Mouse (Mus musculus): ENCODE data around the gene Efr3b.

Gene Efr3b

GRCm38 (mm10) chr12:4036157-4036556 is 2.6 kb downstream of the Efr3b start:
- no peak for DNase-seq

GRCm38 (mm10) chr12:4029064-4029463 is 9.7 kb downstream of the Efr3b start:
- DNase-seq, result no peak

- no peak for DNase-seq
Observed at GRCm38 (mm10) chr12:4028516-4028915, 10.2 kb downstream of the Efr3b start.

GRCm38 (mm10) chr12:4024356-4024755 is 14.4 kb downstream of the Efr3b start:
- no peak for DNase-seq

- no peak for DNase-seq
Observed at GRCm38 (mm10) chr12:4023501-4023900, 15.2 kb downstream of the Efr3b start.

GRCm38 (mm10) chr12:4022845-4023244 is 15.9 kb downstream of the Efr3b start:
- DNase-seq, result no peak

- DNase-seq, result no peak
Observed at GRCm38 (mm10) chr12:4020505-4020904, 18.2 kb downstream of the Efr3b start.

GRCm38 (mm10) chr12:4016321-4016720 is 22.4 kb downstream of the Efr3b start:
- no peak for DNase-seq

GRCm38 (mm10) chr12:4015741-4016140 is 23.0 kb downstream of the Efr3b start:
- no peak for DNase-seq

- DNase-seq, result no peak
Observed at GRCm38 (mm10) chr12:4015255-4015654, 23.5 kb downstream of the Efr3b start.

GRCm38 (mm10) chr12:4011715-4012114 is 27.0 kb downstream of the Efr3b start:
- DNase-seq, result no peak

- DNase-seq, result no peak
Observed at GRCm38 (mm10) chr12:4011301-4011700, 27.4 kb downstream of the Efr3b start.

- DNase-seq, result no peak
Observed at GRCm38 (mm10) chr12:4008731-4009130, 30.0 kb downstream of the Efr3b start.

GRCm38 (mm10) chr12:4007766-4008165 is 30.9 kb downstream of the Efr3b start:
- DNase-seq, result no peak

- no peak for DNase-seq
Observed at GRCm38 (mm10) chr12:4007181-4007580, 31.5 kb downstream of the Efr3b start.

- DNase-seq, result no peak
Observed at GRCm38 (mm10) chr12:4006079-4006478, 32.6 kb downstream of the Efr3b start.

GRCm38 (mm10) chr12:4004648-4005047 is 34.1 kb downstream of the Efr3b start:
- peak; percentile 46 for DNase-seq

- no peak for DNase-seq
Observed at GRCm38 (mm10) chr12:4000406-4000805, 38.3 kb downstream of the Efr3b start.

- no peak for DNase-seq
Observed at GRCm38 (mm10) chr12:3996749-3997148, 42.0 kb downstream of the Efr3b start.

GRCm38 (mm10) chr12:3991047-3991446 is 47.7 kb downstream of the Efr3b start:
- no peak for DNase-seq

- no peak for DNase-seq
Observed at GRCm38 (mm10) chr12:3989943-3990342, 48.8 kb downstream of the Efr3b start.

GRCm38 (mm10) chr12:3984446-3984845 is 54.3 kb downstream of the Efr3b start:
- no peak for DNase-seq

- DNase-seq, result peak; percentile 76
Observed at GRCm38 (mm10) chr12:3983736-3984135, 55.0 kb downstream of the Efr3b start.

- DNase-seq, result no peak
Observed at GRCm38 (mm10) chr12:3982257-3982656, 56.5 kb downstream of the Efr3b start.

- peak; percentile 94 for DNase-seq
Observed at GRCm38 (mm10) chr12:3981350-3982131, 57.2 kb downstream of the Efr3b start.

Measured in embryo, embryonic 11 days (tissue).